Mouse (Mus musculus) megakaryocyte, adult 5-6 weeks (primary cell): ENCODE data around the gene Gm21858. TPM values are rescaled to one million over a fixed set of nuclear protein-coding genes. Genes with fewer than 3 reads are reported as not detected.
"Not testable (repeated sequence)": the region's sequence is repeated elsewhere in the genome, so short reads cannot be mapped to it uniquely, and the experiment has no call there.

Source experiments
- ATAC-seq: 2 replicates; pipeline ENCODE4 v1.8.0; 2016; ENCODE audit warnings: mild to moderate bottlenecking, inconsistent platforms; ENCODE audit not compliant: poor library complexity, severe bottlenecking
- total RNA-seq, 2 experiments: library from RNA; stranded (forward) in 1 of 2; stranded (reverse) in 1 of 2; fragments of 153-499, 151-499 nt in 1 of 2; fragments of 221-1000, 200-1000 nt in 1 of 2; gene quantifications; 2 replicates each; pipeline versions ENCODE4 v1.2.3 to v1.2.4; 2015 to 2017

Gene Gm21858
- total RNA-seq (2015) (not detected in 2 replicates), total RNA-seq (2017) (not detected in 2 replicates)

- ATAC-seq, result not testable (repeated sequence)
These were observed at the start of gene Gm21858 for GRCm38 (mm10) chrY:55731456-55731855. TSS of gene Gm21858 (plus strand) at chrY:55731756.
